Mouse (Mus musculus): ENCODE data around the gene Wdsub1.

Gene Wdsub1

DNA sequence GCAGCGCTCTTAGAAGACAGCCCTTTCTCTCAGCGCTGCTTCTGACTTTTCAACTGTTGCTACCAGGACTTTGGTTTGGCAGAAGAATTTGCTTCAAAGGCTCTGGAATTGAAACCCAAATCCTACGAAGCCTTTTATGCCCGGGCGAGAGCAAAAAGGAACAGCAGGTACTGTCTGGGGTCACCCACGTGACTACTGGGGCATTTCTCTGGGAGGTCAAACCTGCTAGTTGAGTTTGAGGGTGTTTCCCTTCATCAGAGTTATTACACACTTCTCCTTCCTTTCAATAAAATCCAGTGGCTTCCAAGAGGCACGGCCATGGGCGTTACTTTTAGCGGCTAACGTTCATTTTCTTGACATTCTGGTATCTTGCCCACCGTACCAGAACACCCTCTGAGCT is 40.4 kb downstream of the Wdsub1 start:
- no peak for DNase-seq (ENCODE audit: low spot score in 2 of 2)

DNA sequence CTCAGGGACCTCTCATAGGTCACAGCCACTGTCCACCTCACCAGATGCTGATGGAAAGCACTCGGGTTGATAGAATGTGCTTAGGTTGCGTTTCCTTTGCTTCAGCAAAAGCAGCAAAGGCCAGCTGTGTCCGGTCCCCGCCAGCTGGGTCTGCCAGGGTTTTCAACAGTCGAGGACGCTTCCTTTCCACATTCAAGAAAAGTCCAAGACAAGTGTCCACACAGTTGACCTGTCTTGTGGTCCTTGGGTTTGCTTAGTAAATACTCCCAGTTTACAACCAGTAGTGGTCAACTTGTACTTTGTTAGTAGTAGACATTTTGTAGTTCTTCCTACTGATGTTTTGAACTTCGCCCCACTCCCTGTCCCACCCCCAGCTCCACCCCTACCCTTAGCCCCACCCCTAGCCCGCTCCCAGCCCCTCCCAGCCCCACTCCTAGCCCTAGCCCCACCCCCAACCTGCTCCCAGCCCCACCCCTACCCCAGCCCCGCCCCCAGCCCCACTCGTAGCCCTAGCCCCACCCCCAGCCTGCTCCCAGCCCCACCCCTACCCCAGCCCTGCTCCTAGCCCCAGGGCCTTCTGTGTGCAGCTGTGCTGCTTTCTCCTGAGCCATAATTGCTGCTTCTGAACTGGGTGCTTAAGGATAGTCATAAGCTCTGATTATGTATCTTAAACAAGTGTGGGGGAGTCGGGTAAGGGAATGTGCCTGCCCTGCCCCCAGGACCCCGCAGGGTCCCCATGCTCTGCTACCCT is 41.0 kb downstream of the Wdsub1 start:
- DNase-seq (ENCODE audit: low spot score in 2 of 2) = no peak

DNA sequence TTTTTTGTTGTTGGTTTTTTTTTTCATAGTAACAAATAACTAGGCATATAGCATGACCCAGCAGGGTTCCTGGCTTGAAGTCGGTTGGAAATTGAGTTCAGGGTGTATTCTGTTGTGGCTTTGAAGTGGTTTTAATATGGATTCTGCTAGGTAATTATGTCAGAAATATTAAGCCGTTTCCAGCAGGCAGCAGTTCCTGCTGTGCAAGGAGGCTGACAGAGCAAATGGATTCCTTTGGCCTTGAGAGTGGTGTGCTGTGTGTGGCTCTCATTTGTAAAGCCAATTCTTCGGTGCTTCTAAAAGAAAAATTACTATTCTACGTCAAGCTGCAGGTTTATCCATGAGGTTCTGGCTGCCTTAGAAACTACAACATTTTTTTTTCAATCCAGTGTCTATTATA is 42.2 kb downstream of the Wdsub1 start:
- DNase-seq (ENCODE audit: low spot score in 2 of 2) = no peak

DNA sequence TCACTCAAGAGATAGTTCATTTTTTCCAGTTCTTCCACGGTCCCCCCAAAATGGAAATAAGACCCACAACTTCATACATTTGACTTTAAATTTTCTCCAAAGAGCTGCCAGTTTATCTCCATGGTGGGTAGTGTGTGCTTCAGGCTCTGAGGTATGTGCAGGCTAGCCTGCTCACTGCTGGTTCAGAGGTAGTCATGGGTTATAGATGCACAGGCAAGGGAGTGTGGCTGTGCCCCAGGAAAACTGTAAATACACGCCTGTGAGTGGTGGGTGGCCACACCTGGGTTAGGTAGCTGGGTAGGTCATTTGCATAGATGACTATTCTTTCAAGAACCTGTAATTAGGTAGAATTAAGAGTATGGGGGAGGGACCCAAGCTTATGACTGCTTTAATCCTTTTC is 42.6 kb downstream of the Wdsub1 start:
- DNase-seq (ENCODE audit: low spot score in 2 of 2) = no peak

DNA sequence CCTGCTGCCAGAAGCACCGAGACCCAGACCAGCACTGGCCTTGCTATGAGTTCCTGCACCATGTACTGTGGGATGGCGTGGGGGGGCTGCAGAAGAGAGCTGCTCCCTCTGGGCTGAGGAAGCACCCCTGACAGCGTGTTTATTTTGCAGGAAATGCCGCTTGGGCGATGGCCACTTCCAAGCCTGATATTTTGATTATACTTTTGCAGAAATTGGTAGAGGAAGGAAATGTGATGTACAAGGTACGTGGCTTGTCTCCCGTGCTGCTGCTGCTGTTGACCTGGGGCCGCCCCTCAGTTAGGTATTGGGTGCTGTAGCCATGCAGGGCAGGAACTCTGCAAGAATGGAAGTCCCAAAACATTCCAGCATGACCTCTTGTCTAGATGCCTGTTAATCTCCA is 43.6 kb downstream of the Wdsub1 start:
- no peak for DNase-seq (ENCODE audit: low spot score in 2 of 2)

DNA sequence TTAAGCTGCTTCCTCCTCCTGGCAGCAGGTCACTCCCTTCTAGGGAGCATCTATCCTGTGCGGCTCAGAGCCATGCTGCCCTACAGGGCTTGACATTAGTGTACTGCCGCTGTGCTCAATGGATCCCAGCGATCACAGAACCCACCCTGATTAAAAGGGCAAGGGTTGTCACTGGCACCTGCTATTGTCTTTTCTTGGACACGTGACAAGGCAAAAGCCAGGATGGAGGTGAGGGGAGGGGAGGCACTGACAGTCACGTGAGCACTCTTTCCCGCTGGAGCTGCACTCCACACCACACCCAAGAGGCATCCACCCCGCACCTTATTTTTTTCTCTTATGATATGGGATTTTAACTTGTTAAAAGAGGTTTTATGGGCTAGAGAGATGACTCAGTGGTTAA is 50.6 kb downstream of the Wdsub1 start:
- DNase-seq (ENCODE audit: low spot score in 2 of 2) = no peak

DNA sequence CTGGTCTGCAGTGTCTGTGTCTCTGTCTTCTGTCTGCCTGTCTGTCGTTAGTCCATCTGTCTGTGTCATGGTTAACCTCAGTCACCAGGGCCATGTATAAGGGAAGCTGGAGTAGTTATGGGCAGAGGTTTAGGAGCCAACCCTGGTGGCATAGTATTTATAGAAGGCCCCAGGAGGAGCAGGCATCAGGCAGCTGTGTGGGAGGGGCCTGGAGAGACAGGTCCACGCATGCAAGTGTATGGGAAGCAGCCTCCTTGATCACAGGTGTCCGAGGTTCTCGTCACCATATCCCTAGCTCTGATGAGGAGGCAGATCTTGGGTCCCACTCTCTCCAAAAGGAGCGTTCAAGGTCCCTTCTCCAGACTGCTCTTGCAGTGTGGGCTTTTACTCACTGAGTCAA is 51.5 kb downstream of the Wdsub1 start:
- no peak for DNase-seq (ENCODE audit: low spot score in 2 of 2)

DNA sequence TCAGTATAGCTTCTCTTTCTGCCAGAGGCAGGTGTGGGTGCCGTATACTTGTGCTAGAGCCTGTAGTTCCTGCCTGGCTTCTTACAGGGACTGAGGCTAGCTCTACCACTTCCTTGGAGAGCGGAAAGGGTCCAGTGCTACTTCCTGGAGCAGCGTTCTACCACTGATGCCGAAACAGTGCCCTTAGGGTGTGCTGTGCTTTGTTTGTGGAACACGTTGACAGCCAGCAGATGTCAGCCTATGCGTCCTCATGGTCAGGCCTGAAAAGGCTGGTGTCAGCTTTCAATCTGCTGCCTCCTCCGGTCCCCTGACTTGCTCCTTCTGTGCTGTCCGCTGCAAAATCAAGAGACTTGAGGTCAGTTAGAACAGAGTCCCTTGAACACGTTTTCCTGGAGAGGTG is 52.2 kb downstream of the Wdsub1 start:
- no peak for DNase-seq (ENCODE audit: low spot score in 2 of 2)

DNA sequence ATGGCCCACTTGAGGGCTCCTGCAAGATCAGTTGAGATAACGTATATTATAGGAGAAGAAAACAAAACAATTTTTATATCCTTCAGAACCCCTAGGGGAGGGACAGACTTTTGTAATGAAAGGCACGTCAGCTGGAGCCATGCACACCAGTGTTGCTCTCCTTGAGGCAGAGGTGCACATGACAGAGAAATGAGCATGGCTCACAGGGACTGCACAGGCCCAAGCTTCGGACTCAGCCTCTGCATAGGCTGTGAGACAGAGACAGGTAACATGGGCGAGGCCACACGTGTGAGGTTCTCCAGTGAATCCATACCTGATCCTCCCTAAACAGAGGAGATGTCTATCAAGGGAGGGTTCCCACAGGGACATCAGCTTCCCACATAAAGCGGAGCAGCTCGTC is 52.7 kb downstream of the Wdsub1 start:
- DNase-seq (ENCODE audit: low spot score in 2 of 2) = no peak

DNA sequence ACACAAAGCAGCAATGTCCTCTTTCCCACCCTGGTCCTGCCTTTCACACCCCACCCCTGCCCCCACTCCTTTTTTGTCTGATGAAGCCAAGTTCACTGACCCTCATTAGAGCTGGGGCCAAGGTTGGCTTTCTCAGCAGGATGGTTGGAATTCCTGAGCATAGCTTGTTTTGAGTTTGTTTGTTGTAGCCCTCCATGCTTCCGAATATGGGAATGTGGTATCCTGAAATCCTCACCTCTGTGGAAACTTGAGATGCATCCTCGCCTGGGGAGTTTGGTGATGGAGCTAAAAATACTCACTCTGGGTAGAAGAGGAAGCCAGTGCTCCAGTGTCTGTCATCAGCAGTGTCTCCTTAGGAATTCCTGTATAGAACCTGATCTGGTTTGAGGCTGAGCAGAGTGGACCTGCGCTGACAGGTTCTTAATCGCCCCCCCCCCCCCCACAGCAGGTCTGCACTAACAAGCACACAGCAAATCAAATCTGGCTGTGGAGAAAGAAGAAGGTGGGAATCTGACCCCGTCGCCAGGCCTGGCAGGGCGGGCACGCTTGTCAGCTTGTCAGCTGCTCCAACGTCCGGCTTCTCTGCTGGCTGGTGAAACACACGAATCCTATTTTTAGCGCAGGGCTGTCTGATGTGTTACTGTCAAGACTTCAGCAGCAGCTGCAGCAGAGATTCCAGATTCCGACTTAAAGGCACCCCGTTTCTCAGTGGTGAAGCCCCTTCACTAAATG is 53.4 kb downstream of the Wdsub1 start:
- no peak for DNase-seq (ENCODE audit: low spot score in 2 of 2)

DNA sequence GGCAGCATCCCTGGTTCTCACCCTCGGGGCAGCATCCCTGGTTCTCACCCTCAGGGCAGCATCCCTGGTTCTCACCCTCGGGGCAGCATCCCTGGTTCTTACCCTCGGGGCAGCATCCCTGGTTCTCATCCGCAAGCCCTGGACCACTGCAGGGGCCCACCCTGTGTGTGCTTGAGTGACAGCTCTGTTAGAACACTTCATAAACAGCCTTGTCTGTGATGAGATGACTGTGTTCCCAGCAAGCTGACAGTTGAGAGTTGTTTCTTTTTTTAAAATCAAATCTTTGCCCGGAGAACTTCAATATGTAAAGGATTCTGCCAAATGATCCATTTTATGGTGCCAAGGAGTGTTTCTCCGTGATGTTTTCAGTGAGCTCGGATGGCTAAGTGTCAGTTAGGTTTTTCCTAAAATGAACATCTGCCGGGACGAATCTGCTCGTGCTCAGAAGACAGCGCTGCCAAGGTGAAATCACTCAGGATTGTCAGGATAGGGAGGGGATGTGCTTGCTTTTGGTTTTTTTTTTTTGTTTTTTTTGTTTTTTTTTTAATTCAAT is 54.2 kb downstream of the Wdsub1 start:
- DNase-seq (ENCODE audit: low spot score in 2 of 2) = no peak

DNA sequence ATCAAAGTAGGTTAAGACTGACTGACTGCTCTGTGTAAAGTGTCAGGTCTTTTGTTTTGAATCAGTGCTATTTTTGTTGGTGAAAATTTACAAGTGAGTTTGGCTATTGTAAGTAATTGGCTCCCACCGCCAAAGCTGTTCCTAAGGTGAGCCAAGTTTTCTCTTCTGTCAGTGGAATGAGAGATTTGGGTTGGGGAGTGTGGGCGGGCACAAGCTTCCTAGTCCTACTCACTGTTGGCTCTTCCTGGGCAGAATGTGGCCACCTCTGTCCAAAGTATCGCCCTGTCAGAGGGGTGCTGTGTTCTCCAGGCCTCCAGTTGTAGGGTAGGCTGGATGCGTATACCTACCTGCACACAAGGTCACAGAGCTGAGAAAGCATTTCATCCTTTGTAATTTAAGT is 57.0 kb downstream of the Wdsub1 start:
- no peak for DNase-seq (ENCODE audit: low spot score in 2 of 2)

DNA sequence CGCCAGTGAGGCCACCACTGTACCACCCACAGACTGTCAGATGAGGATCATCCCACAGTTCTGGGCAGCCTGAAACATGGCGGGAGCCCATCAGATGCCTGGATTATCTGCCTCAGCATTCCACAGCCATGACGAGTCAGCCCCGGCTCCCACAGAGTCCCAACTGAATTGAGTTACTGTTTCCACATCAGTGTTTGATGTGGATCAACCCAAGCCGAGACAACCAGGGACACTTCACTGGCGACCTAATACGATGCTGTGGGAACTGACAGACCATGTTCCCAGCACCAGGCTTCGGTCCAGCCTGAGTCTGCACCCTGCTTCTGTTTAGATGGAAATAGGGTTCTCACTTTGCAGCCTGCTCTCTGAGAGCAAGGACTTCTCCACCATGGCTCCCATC is 58.1 kb downstream of the Wdsub1 start:
- no peak for DNase-seq (ENCODE audit: low spot score in 2 of 2)

DNA sequence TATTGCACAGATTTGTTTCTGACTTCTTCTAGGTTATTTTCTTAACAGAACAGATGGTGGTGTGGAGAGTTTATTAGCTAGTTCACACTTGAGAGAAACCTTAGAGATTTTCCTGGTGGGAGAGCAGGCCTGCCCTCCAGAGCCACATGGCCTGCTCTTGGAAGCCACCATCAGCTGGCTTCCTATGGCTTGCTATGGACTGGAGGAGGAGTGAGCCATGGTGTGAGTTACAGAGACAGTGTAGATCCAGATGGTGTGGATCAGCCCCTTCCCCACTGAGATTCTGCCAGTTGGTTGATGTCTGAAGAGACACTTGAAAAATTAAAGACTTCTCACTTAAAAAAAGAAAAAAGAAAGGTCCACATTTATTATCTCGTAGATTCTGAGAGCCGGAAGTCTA is 61.3 kb downstream of the Wdsub1 start:
- DNase-seq (ENCODE audit: low spot score in 2 of 2) = no peak

DNA sequence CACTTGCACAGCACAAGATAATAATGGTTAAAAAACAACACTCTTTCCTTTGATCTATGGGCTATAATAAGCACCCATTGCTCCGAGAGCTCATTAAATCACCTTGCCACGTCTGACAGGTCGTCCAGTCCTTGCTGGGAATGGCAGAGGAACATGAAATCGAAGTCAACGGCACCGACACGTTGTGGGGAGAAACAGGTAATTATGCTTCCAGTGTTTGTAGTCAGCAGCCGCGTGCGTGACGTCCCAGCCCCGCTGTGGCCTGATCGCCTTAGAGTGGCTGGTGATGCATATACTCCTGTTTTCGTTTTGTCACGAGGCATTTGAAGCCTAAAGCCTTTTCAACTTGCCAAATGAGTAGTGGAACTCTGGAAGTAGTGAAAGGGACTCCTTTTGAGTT is 62.3 kb downstream of the Wdsub1 start:
- DNase-seq (ENCODE audit: low spot score in 2 of 2) = no peak

DNA sequence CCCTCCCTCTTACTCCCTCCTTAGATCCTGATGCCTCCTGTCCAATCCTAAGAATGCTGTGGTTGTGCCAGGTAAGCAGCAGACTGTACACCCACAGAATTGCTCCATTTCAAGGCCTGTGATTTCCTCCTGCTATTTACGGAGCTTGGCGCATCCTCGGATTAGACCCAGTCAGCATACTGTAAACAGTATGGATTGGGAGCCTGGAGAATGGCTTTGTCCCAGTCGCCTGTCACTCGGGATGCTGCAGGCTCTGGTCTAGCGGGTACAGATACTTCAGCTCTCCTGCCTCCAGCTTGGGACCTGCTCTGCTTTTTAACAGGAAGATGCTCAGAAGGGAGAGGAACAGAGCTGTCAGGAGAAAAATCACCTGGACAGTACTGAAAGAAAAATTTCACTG is 63.0 kb downstream of the Wdsub1 start:
- DNase-seq (ENCODE audit: low spot score in 2 of 2) = no peak

DNA sequence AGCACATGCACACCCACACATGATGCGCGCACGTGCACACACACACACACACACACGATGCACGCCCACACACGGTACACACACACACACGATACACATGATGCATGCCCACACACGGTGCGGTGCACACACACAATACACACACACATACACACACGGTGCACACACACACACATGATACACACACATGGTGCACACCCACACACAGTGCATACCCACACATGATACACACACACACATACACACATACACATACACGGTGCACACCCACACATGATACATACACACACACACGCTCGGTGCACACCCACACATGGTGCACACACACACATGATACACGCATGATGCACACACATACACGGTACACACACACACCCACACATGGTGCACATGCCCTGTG is 63.7 kb downstream of the Wdsub1 start:
- no peak for DNase-seq (ENCODE audit: low spot score in 2 of 2)

DNA sequence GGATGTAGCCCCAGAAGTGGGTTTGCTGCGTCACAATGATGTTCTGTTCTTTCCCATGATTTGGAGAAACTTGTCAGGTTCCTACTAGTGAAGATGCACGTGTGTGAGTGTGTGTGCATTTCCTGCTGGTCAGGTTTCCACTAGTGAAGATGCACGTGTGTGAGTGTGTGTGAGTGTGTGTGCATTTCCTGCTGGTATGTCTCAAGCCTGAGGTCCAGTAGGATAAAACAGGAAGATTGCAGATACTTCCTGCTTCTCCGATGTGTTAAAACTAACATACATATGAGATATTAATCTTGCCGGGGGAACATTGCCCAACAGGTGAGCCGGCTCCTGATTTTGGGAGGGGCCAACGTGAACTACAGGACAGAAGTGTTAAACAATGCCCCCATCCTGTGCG is 67.4 kb downstream of the Wdsub1 start:
- DNase-seq (ENCODE audit: low spot score in 2 of 2) = no peak

DNA sequence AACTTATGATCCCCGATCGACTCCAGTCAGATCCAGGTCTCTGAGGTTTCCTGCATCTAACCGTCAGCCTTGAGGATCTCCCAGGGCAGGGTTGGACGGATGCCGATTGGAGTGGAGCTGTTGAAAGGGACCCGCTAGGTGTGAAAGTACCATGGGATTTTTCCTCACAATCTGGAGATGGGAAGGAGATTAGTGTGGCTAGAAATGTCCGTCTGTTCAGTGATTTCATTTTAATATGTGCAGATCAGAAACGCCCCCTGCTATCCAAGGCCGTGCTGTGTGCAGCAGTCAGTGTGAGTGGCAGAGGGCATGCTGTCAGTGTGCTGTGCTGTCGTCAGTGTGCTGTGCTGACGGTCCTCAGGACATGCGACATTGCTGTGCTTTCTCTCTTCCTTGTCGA is 68.9 kb downstream of the Wdsub1 start:
- no peak for DNase-seq (ENCODE audit: low spot score in 2 of 2)

DNA sequence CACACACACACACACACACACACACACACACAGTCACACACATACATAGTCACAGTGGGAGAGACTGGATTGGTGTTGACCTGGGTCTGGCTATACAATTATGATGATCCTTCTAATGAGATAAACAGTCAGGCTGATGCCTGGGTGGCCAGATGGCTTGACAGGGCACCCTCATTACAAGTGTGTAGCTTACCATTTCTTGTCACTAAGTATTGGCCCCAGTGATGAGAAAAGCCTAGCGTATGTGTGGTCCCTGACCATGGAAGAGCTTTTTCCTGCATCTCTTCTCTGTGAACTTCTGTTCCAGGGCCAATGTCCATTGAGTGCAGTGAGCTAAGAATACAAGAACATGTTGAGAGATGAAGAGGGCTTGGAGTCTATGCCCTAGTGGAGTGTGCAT is 69.8 kb downstream of the Wdsub1 start:
- no peak for DNase-seq (ENCODE audit: low spot score in 2 of 2)

DNA sequence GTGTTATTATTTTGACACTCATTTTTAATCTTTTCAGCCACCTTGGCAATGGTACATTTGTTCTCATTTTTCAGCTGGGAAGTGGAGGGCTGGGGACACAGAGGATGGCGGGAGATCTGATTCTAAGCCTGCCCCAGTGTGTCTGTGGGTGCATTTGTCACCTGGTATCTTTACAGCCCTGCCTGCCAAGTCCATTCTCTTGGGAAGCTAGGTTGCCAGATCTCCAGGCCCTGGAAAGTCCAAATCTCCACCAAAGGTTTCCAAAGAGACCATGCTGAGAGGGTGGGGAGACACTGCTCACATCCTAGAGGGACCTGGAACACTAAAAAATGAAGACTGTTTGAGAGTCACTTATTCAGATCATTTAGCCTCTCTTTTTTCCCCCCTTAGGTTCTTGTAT is 71.1 kb downstream of the Wdsub1 start:
- DNase-seq (ENCODE audit: low spot score in 2 of 2) = no peak

DNA sequence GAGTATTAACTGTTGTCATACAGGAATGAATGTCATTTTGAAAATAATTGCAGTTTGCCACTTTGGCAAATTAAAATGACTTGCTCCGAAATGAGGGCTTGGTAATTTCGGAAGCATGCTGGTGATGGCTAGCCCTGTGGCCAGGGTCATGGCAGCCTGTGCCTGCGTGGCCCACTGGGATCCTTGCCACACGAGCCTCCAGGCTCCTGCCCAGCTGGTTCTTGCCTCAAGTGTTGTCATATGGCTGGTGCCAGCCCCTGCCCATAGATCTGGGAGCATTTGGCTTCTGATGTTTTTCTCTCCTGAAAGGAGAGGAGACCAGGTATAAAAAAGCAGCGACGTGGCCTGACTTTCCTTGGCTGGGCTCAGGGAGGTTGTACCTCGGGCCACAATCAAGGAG is 72.4 kb downstream of the Wdsub1 start:
- DNase-seq (ENCODE audit: low spot score in 2 of 2) = no peak

DNA sequence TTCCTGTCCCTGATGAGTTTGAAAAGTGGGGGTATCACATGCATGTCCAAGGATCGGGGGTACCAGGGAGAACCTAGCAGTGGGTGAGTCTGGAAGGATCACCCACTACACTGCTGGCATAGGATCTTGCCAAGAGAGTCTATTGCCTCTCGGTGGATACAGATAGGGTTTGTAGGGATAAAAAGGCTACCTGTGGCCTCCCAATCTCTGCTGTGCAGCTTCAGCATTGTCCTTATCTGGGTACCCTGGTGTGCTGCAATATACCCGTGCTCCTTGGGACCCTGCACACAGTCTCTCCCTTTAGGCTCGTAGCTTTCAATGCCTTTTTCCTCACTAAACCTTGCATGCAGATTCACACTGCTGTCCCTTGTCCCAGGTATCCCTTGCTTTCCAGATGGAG is 73.8 kb downstream of the Wdsub1 start:
- DNase-seq (ENCODE audit: low spot score in 2 of 2) = no peak

Data from spleen, postnatal 14 days (tissue).